Mouse (Mus musculus): ENCODE measurements at regions not wholly inside any gene's neighbourhood (a gene's known extent, or its start where the extent isn't known, plus 50 kb on each side); places are given as distances from the start of the nearest gene placed in this dataset.

DNA sequence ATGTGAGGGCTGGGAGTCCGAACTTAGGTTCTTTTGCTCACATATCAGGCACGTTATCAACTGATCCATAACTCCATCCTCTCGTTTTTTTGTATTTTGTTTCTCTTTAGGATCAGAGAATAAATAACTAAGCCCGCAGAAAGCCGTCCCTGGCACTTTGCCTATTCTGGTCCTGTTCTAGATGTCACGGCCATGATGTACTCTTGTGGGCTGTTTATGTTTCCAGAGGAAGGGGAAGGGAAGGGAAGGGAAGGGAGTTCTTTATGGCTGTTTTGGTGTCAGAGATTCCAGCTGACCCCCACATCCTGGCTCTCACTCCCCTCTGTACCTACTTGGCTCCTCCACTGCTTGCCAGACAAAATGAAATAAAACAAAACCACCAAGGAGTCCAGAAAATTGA, 272.1 kb upstream of the Gadl1 start:
- Histone ChIP-seq H3K27ac (no peak overlapping the region), H3K27me3 (no peaks in the 10 kb centered on the region), H3K9me3 (no peaks in the 10 kb centered on the region; the same call in 1 of the 2 replicates), H3K36me3 (no peaks in the 10 kb centered on the region), H3K4me2 (no peak overlapping the region), H3K4me3 (no peak overlapping the region), H3K4me1 (no peaks in the 10 kb centered on the region), H3K9ac (no peak overlapping the region)
- ATAC-seq (ENCODE audit: borderline replicate concordance, extremely low read depth, low FRiP score, low TSS enrichment): no peak
- WGBS: 50% methylated on average over 6 of the region's 6 CpGs

DNA sequence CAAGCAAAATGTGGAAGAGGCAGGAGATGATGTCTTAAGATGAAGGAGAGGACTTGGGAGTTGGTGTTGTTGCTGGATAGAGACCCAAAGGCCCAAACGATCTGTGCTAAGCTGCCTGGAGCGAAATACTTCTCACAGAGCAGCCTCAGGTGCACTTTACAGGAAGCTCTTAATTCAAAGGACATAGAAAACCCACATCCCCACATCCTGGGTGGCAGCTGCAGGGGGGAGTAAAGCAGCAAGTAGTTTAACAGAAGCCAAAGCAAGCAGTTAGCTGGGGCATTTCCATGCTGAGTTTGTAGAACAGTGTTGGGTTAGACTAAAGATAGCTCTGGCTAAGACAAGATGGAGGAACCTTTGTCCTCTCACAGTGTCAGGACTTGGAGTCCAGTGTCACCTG, 268.5 kb upstream of the Gadl1 start:
- Histone ChIP-seq H3K4me3 (no peak overlapping the region), H3K27me3 (no peaks in the 10 kb centered on the region), H3K9ac (no peak overlapping the region), H3K27ac (no peak overlapping the region), H3K36me3 (no peaks in the 10 kb centered on the region), H3K4me2 (no peak overlapping the region), H3K9me3 (no peaks in the 10 kb centered on the region), H3K4me1 (no peaks in the 10 kb centered on the region)
- 92% methylated on average over 2 of the region's 2 CpGs for WGBS
- no peak for ATAC-seq (ENCODE audit: borderline replicate concordance, extremely low read depth, low FRiP score, low TSS enrichment)

DNA sequence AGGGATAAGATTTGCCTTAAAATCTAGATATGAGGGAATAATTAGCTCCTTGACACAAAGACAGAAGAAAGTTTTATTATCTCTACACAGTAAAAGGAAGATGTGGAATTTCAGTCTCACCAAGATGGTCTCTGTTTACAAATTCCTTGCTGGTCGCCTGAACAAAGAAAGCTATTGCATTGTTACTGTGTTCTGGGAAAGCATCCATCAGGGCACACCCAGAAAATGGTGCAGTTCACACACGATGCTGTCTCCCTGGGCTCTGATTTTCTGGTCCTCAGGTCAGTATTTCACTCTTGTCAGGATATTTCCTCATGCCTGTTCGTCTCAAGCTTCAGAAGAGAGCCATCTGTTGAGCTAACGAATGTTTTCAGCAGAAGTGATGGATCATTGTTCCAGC, 267.2 kb upstream of the Gadl1 start:
- no peak for ATAC-seq (ENCODE audit: borderline replicate concordance, extremely low read depth, low FRiP score, low TSS enrichment)
- H3K9me3 ChIP-seq: no peaks in the 10 kb centered on the region
- H3K9ac ChIP-seq: no peak overlapping the region
- no peak overlapping the region for H3K27ac ChIP-seq
- WGBS: 14% methylated on average over 4 of the region's 4 CpGs
- H3K4me1 ChIP-seq: no peaks in the 10 kb centered on the region
- H3K36me3 ChIP-seq: no peaks in the 10 kb centered on the region
- no peaks in the 10 kb centered on the region for H3K27me3 ChIP-seq
- no peak overlapping the region for H3K4me3 ChIP-seq
- no peak overlapping the region for H3K4me2 ChIP-seq

DNA sequence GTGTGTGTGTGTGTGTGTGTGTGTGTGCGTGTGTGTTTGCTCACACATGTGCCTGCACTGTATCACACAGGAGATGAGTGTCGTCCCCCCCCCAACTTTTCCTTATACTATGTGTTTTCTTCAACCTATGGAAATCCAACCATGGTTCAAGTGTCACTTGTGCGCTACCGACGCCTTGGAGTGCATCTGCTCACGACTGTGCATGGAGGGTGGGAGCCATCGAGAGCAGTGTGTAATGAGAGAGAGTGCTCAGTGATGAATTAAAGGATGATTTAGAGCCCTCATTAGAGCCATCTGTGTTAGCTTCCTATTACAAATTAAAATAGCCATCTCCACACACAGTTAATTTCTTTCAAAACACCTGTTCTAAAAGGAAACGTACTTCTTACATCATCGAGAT, 264.3 kb upstream of the Gadl1 start:
- Histone ChIP-seq H3K4me1 (no peaks in the 10 kb centered on the region), H3K27ac (no peak overlapping the region), H3K4me2 (no peak overlapping the region), H3K9me3 (no peaks in the 10 kb centered on the region), H3K4me3 (no peak overlapping the region), H3K9ac (no peak overlapping the region), H3K27me3 (no peaks in the 10 kb centered on the region), H3K36me3 (no peaks in the 10 kb centered on the region)
- no peak for ATAC-seq (ENCODE audit: borderline replicate concordance, extremely low read depth, low FRiP score, low TSS enrichment)
- 78% methylated on average over 9 of the region's 9 CpGs for WGBS

DNA sequence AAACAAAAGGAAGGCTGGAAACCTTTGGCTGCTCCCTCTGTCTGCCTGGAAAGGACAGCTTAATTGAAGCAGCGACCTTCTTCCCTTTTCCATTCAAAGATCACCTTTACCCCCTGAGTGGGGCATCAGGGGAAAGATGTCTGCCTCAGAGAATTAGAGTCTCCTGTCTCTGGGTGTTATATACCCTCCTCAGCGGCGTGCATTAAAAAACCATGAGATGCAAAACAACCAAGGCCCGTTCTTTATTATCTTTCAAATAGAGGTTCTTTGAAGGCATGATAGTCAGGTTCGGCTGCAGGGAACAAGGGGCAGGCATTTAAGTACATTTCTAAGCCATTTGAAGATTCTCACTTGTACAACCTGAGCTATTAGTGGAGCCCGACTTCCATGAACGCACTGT, 263.0 kb upstream of the Gadl1 start:
- Histone ChIP-seq H3K9ac (no peak overlapping the region), H3K27ac (no peak overlapping the region), H3K4me1 (no peaks in the 10 kb centered on the region), H3K36me3 (no peaks in the 10 kb centered on the region), H3K4me2 (no peak overlapping the region), H3K9me3 (no peaks in the 10 kb centered on the region), H3K4me3 (no peak overlapping the region), H3K27me3 (no peaks in the 10 kb centered on the region)
- no peak for ATAC-seq (ENCODE audit: borderline replicate concordance, extremely low read depth, low FRiP score, low TSS enrichment)
- 69% methylated on average over 7 of the region's 7 CpGs for WGBS

DNA sequence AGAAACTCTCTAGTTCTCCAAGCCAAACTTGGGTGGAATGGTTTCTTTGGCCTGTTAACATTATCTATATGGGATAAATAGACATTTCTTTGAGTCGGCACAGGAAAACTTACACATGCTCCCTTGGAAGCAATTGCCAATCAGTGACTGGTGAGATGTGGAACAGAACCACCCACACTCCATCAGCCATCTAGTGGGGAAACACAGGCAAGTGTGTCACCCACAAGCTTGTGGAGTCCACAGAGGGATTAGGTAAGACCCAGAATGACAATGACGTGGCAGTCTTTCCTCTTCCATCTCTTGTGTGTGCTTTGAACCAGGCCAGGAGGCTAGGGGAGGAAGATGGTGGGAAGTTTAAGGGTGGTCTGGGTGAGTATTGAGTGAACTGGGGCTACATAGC, 257.5 kb upstream of the Gadl1 start:
- H3K4me2 ChIP-seq: no peak overlapping the region
- no peak for ATAC-seq (ENCODE audit: borderline replicate concordance, extremely low read depth, low FRiP score, low TSS enrichment)
- H3K9ac ChIP-seq: no peak overlapping the region
- H3K36me3 ChIP-seq: no peaks in the 10 kb centered on the region
- WGBS: 85% methylated on average over 2 of the region's 2 CpGs
- H3K4me3 ChIP-seq: no peak overlapping the region
- no peak overlapping the region for H3K27ac ChIP-seq
- H3K9me3 ChIP-seq: no peaks in the 10 kb centered on the region
- H3K4me1 ChIP-seq: no peaks in the 10 kb centered on the region
- no peaks in the 10 kb centered on the region for H3K27me3 ChIP-seq

DNA sequence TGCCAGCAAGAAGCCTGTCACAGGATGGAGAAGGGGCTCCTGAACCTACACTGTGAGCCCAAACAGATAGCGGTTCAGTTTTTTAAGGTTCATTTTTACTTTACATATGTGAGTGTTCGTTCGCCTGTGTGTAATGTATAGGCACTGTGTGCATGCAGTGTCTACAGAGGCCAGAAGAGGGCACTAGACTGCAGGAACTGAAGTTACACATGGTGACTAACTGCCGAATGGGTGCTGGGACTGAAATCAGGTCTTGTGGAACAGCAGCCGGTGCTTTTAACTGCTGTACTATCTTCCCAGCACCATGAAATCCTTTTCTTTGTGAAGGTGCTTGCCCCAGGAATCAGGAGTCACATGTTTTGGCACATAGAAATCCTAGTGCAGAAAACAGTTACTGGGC, 256.1 kb upstream of the Gadl1 start:
- Histone ChIP-seq H3K27ac (no peak overlapping the region), H3K27me3 (no peaks in the 10 kb centered on the region), H3K36me3 (no peaks in the 10 kb centered on the region), H3K9me3 (no peaks in the 10 kb centered on the region), H3K4me1 (no peaks in the 10 kb centered on the region), H3K9ac (no peak overlapping the region), H3K4me3 (no peak overlapping the region), H3K4me2 (no peak overlapping the region)
- 96% methylated on average over 5 of the region's 5 CpGs for WGBS
- ATAC-seq (ENCODE audit: borderline replicate concordance, extremely low read depth, low FRiP score, low TSS enrichment): no peak

DNA sequence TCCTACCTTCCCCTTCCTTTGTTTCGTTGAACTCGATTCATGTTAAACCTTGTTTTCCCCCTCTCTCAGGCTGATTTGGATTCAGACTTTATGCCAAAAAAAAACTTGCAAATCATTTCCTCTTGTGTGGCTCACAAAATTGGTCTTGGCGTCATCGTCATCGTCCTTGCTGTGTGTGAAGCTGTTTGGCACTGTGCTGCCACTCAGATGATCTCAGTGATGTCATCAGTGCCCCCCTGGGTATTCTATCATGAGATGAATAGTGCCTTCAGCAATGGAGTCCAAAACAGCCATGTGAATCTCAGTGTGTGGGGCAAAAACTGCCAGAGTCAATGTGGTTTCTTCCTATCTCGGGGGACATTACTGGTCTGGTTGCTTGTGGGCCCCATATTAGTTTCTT, 254.3 kb upstream of the Gadl1 start:
- H3K9me3 ChIP-seq: no peaks in the 10 kb centered on the region
- H3K9ac ChIP-seq: no peak overlapping the region
- no peaks in the 10 kb centered on the region for H3K36me3 ChIP-seq
- H3K27me3 ChIP-seq: no peaks in the 10 kb centered on the region
- no peak for ATAC-seq (ENCODE audit: borderline replicate concordance, extremely low read depth, low FRiP score, low TSS enrichment)
- H3K4me3 ChIP-seq: no peak overlapping the region
- no peak overlapping the region for H3K27ac ChIP-seq
- H3K4me1 ChIP-seq: no peaks in the 10 kb centered on the region
- 90% methylated on average over 6 of the region's 6 CpGs for WGBS
- H3K4me2 ChIP-seq: no peak overlapping the region

DNA sequence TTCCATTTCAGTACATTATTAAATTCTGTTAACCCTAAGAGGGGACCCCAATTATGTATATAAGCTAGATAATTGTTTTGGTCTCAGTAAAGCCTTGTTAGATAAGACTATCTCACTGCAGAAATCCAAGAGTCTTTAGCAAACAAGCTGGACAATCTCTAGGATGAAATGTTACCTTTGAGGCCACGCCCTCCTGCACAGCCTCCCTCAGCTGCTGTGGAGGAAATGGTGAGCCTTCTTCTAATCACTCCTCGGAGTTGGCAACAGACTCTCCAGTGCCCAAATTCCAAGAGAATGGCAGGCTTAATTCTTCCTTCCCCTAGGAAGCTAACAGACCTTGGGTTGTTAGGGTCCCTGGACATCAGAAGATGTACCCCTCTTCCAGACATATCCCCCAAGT, 252.7 kb upstream of the Gadl1 start:
- WGBS: 42% methylated on average over 2 of the region's 2 CpGs
- H3K36me3 ChIP-seq: no peaks in the 10 kb centered on the region
- H3K27ac ChIP-seq: no peak overlapping the region
- no peak for ATAC-seq (ENCODE audit: borderline replicate concordance, extremely low read depth, low FRiP score, low TSS enrichment)
- no peak overlapping the region for H3K4me2 ChIP-seq
- no peaks in the 10 kb centered on the region for H3K9me3 ChIP-seq
- H3K27me3 ChIP-seq: no peaks in the 10 kb centered on the region
- H3K4me3 ChIP-seq: no peak overlapping the region
- no peak overlapping the region for H3K9ac ChIP-seq
- H3K4me1 ChIP-seq: no peaks in the 10 kb centered on the region

DNA sequence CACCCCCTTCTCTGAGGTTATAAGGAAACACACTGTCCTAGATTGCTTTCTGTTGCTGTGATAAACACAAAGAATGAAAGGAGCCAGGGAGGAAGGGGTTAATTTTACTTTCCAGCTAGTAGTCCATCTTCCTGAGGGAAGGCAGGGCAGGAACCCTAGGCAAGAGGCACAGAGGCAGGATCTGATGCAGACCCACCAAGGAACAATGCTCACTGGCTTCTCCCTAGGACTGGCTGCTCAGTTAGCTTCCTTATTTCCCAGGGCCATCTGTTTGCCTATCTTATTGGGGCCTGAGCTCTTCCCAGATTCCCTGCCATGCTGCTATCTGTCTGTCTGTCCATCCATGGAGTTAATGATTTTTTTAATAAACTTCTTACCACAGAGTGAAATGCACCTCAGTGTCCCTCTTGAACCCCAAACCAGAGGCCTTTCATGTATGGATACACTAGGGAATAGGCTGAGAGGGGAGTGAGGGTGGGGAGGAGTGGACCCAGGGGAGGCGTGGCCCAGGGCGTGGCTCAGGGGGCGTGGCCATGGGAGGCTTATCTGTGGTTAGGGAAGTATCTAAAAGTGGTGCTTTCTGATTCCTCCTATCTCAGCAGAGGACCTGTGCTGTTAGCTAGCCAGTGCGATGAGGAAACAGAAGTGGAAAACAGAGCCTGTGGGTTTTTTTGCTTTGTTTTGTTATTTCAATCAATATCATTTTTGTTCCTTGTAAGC, 252.1 kb upstream of the Gadl1 start:
- no peak overlapping the region for H3K9ac ChIP-seq
- WGBS: 51% methylated on average over 4 of the region's 4 CpGs
- H3K4me2 ChIP-seq: no peak overlapping the region
- H3K4me3 ChIP-seq: no peak overlapping the region
- no peaks in the 10 kb centered on the region for H3K4me1 ChIP-seq
- no peaks in the 10 kb centered on the region for H3K9me3 ChIP-seq
- no peaks in the 10 kb centered on the region for H3K36me3 ChIP-seq
- H3K27ac ChIP-seq: no peak overlapping the region
- H3K27me3 ChIP-seq: no peaks in the 10 kb centered on the region
- no peak for ATAC-seq (ENCODE audit: borderline replicate concordance, extremely low read depth, low FRiP score, low TSS enrichment)

DNA sequence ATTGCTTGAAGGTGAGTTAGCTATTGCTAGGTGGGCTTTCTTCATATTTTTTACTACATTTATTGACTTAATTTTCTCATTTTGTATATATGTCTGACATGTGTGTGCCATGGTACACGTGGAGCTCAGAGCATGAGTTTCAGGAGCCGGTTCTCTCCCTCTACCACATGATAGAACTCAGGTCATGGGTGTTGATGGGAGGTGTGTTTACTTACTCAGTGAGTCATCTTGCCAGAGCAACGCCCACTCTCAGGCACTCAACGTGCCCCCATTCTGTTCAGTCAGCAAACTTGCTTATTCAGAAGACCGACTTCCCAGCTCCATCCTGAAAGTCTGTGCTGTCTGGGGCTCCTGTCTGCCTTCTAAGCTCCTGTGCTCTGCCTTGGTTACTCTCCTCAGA, 250.8 kb upstream of the Gadl1 start:
- Histone ChIP-seq H3K9ac (no peak overlapping the region), H3K4me2 (no peak overlapping the region), H3K4me3 (no peak overlapping the region), H3K36me3 (no peaks in the 10 kb centered on the region), H3K27ac (no peak overlapping the region), H3K27me3 (no peaks in the 10 kb centered on the region), H3K4me1 (no peaks in the 10 kb centered on the region), H3K9me3 (no peaks in the 10 kb centered on the region)
- WGBS: 75% methylated on average over 5 of the region's 5 CpGs
- ATAC-seq (ENCODE audit: borderline replicate concordance, extremely low read depth, low FRiP score, low TSS enrichment): no peak

DNA sequence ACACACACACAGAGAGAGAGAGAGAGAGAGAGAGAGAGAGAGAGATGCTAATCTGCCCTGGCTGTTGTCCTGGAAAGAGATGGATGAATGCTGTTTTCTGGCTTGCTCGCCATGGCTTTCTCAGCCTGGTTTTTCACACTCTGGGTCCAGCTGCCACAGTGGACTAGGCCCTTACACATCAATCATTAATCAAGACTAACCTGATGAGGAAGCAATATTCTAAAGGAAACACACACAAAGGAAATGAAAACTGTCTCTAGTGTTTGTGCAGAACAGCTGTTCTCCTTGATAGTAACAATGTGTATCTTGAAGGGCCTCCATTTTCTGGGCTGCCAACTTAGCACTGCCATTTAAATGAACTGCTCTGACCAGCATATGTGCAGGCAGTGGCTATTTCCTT, 248.9 kb upstream of the Gadl1 start:
- ATAC-seq (ENCODE audit: borderline replicate concordance, extremely low read depth, low FRiP score, low TSS enrichment): no peak
- H3K27ac ChIP-seq: no peak overlapping the region
- H3K4me1 ChIP-seq: 0 out of 2 replicates have a peak, but pooled peaks cover under 1% of the 10 kb centered on the region
- H3K36me3 ChIP-seq: no peaks in the 10 kb centered on the region
- no peaks in the 10 kb centered on the region for H3K27me3 ChIP-seq
- H3K4me2 ChIP-seq: no peak overlapping the region
- no peak overlapping the region for H3K4me3 ChIP-seq
- H3K9ac ChIP-seq: no peak overlapping the region
- no peaks in the 10 kb centered on the region for H3K9me3 ChIP-seq
- 38% methylated on average over 1 of the region's 1 CpGs for WGBS

DNA sequence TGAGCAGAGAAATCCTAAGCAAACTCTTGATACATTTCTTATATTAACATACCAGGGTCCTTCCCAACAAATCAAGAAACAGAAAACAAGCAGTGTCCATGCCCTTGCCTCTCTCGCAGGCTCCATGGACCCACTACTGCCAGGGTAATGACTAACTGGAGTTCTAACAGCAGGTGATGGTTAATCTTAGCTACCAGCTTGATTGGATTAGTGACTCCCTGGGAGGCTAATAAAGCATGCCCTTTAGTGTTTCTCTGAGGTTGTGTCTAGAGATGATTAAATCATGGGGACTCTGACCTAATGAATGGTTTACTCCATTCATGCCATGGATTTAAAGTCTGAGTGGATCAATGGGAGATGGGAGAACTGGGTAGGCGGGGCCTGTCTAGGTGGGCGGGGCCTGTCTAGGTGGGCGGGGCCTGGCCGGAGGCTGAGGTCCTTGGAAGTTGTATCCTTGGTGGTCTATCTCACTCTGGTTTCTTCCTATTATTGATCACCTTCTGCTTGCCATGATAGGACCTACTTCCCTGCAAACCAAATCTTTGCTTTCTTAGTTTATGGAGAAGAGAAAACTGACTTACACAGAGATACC, 247.3 kb upstream of the Gadl1 start:
- H3K9ac ChIP-seq: no peak overlapping the region
- ATAC-seq (ENCODE audit: borderline replicate concordance, extremely low read depth, low FRiP score, low TSS enrichment): no peak
- H3K4me3 ChIP-seq: no peak overlapping the region
- no peaks in the 10 kb centered on the region for H3K27me3 ChIP-seq
- H3K4me1 ChIP-seq: 0 out of 2 replicates have a peak, but pooled peaks cover 6% of the 10 kb centered on the region
- WGBS: 75% methylated on average over 5 of the region's 5 CpGs
- no peaks in the 10 kb centered on the region for H3K9me3 ChIP-seq
- H3K36me3 ChIP-seq: no peaks in the 10 kb centered on the region
- H3K27ac ChIP-seq: no peak overlapping the region
- H3K4me2 ChIP-seq: no peak overlapping the region

Measured in lung, embryonic 15.5 days (tissue).